Mouse (Mus musculus) MEL (cell line): ENCODE results near the gene Med23. TPM values are rescaled to one million over a fixed set of nuclear protein-coding genes. Genes with fewer than 3 reads are reported as not detected.

Experiments
- DNase-seq: peaks from one replicate; pipeline ENCODE4 v3.0.0; 2011; ENCODE audit warnings: low read depth, low spot score
- H3K27ac ChIP-seq: 2 replicates; pipeline ENCODE4 v1.5.1; 2012; ENCODE audit warnings: low read depth, mild to moderate bottlenecking, control low read depth, low read length, moderate library complexity; ENCODE audit not compliant: control insufficient read depth
- H3K27me3 ChIP-seq, 2 experiments: fragments of 150-350 bp in 1 of 2; sonication (generic) in 1 of 2; 2 replicates each; pipeline ENCODE4 v1.6.1; 2012; ENCODE audit warnings: low read length in 2 of 2, mild to moderate bottlenecking in 2 of 2, improper control_type of control experiment in 1 of 2, moderate library complexity in 1 of 2; ENCODE audit not compliant: insufficient read depth in 2 of 2, control insufficient read depth in 1 of 2
- H3K36me3 ChIP-seq, 2 experiments: 2 replicates each; pipeline ENCODE4 v1.6.1; 2012 to 2014; ENCODE audit warnings: low read length in 2 of 2, improper control_type of control experiment in 1 of 2, inconsistent platforms in 1 of 2, mild to moderate bottlenecking in 1 of 2; ENCODE audit not compliant: insufficient read depth in 2 of 2, control insufficient read depth in 1 of 2
- H3K4me1 ChIP-seq, 2 experiments: fragments of 150-350 bp in 1 of 2; sonication (generic) in 1 of 2; 2 replicates each; pipeline ENCODE4 v1.6.1; 2012; ENCODE audit warnings: low read length in 2 of 2, improper control_type of control experiment in 1 of 2, mild to moderate bottlenecking in 1 of 2; ENCODE audit not compliant: insufficient read depth in 2 of 2, control insufficient read depth in 1 of 2
- H3K4me3 ChIP-seq, 2 experiments: fragments of 150-350 bp in 1 of 2; sonication (generic) in 1 of 2; 2 replicates each; pipeline ENCODE4 v1.5.1; 2012; ENCODE audit warnings: low read depth in 2 of 2, low read length in 2 of 2, mild to moderate bottlenecking in 2 of 2, moderate library complexity in 2 of 2, control low read depth in 1 of 2, improper control_type of control experiment in 1 of 2; ENCODE audit not compliant: control insufficient read depth in 1 of 2, insufficient read depth in 1 of 2
- H3K79me2 ChIP-seq: 2 replicates; pipeline ENCODE4 v1.6.1; 2012; ENCODE audit warnings: mild to moderate bottlenecking, low read length, moderate library complexity; ENCODE audit not compliant: control insufficient read depth, poor library complexity, insufficient read depth
- H3K9ac ChIP-seq: 2 replicates; pipeline ENCODE4 v1.6.1; 2012; ENCODE audit warnings: low read depth, mild to moderate bottlenecking, control low read depth, low read length, moderate library complexity; ENCODE audit not compliant: control insufficient read depth, poor library complexity, severe bottlenecking
- H3K9me3 ChIP-seq: fragments of 150-350 bp; sonication (generic); replicated peaks from 2 replicates; pipeline ENCODE4 v1.6.1; 2012; ENCODE audit warnings: mild to moderate bottlenecking, low read length, improper control_type of control experiment, moderate library complexity; ENCODE audit not compliant: insufficient read depth
- BHLHE40 ChIP-seq: IDR thresholded peaks from 2 replicates; pipeline ENCODE4 v1.6.1; 2012; ENCODE audit warnings: low read depth, mild to moderate bottlenecking, inconsistent platforms, low read length, improper control_type of control experiment, borderline replicate concordance
- CHD2 ChIP-seq: IDR thresholded peaks from 2 replicates; pipeline ENCODE4 v1.6.1; 2011; ENCODE audit warnings: low read length, improper control_type of control experiment
- E2F4 ChIP-seq: IDR thresholded peaks from 2 replicates; pipeline ENCODE4 v1.6.1; 2011; ENCODE audit warnings: low read depth, low read length, improper control_type of control experiment, borderline replicate concordance
- ELF1 ChIP-seq: IDR thresholded peaks from 2 replicates; pipeline ENCODE4 v1.6.1; 2014; ENCODE audit warnings: low read depth, mild to moderate bottlenecking, inconsistent platforms, low read length, improper control_type of control experiment, moderate library complexity
- ETS1 ChIP-seq: IDR thresholded peaks from 2 replicates; pipeline ENCODE4 v1.6.1; 2012; ENCODE audit warnings: low read depth, mild to moderate bottlenecking, inconsistent platforms, low read length, improper control_type of control experiment, moderate library complexity
- GABPA ChIP-seq: IDR thresholded peaks from 2 replicates; pipeline ENCODE4 v1.6.1; 2012; ENCODE audit warnings: low read depth, mild to moderate bottlenecking, inconsistent platforms, low read length, improper control_type of control experiment, moderate library complexity
- GATA1 ChIP-seq: IDR thresholded peaks from 2 replicates; pipeline ENCODE4 v1.6.1; 2011; ENCODE audit warnings: low read depth, low read length, improper control_type of control experiment
- MAX ChIP-seq: IDR thresholded peaks from 2 replicates; pipeline ENCODE4 v1.6.1; 2011; ENCODE audit warnings: low read length, improper control_type of control experiment
- MAZ ChIP-seq: IDR thresholded peaks from 2 replicates; pipeline ENCODE4 v1.6.1; 2012; ENCODE audit warnings: low read depth, mild to moderate bottlenecking, inconsistent platforms, low read length, improper control_type of control experiment
- MEF2A ChIP-seq: IDR thresholded peaks from 2 replicates; pipeline ENCODE4 v1.6.1; 2014; ENCODE audit warnings: low read depth, mild to moderate bottlenecking, inconsistent platforms, low read length, improper control_type of control experiment; ENCODE audit not compliant: poor library complexity, insufficient replicate concordance, severe bottlenecking; ENCODE audit errors: extremely low read depth
- MXI1 ChIP-seq: IDR thresholded peaks from 2 replicates; pipeline ENCODE4 v1.6.1; 2011; ENCODE audit warnings: mild to moderate bottlenecking, low read depth, low read length, improper control_type of control experiment
- MYB ChIP-seq: IDR thresholded peaks from 2 replicates; pipeline ENCODE4 v1.6.1; 2011; ENCODE audit warnings: mild to moderate bottlenecking, low read depth, low read length, improper control_type of control experiment
- NELFE ChIP-seq: IDR thresholded peaks from 2 replicates; pipeline ENCODE4 v1.6.1; 2011; ENCODE audit warnings: low read depth, low read length, improper control_type of control experiment
- NRF1 ChIP-seq: IDR thresholded peaks from 2 replicates; pipeline ENCODE4 v1.6.1; 2014; ENCODE audit warnings: low read depth, mild to moderate bottlenecking, inconsistent platforms, low read length, improper control_type of control experiment, moderate library complexity; ENCODE audit not compliant: poor library complexity, insufficient read depth, severe bottlenecking
- RAD21 ChIP-seq: IDR thresholded peaks from 2 replicates; pipeline ENCODE4 v1.6.1; 2011; ENCODE audit warnings: mild to moderate bottlenecking, low read depth, low read length, improper control_type of control experiment
- RCOR1 ChIP-seq: IDR thresholded peaks from 2 replicates; pipeline ENCODE4 v1.6.1; 2012; ENCODE audit warnings: low read depth, mild to moderate bottlenecking, inconsistent platforms, low read length, improper control_type of control experiment
- SIN3A ChIP-seq: IDR thresholded peaks from 2 replicates; pipeline ENCODE4 v1.6.1; 2012; ENCODE audit warnings: low read length, improper control_type of control experiment, inconsistent platforms
- TBP ChIP-seq: IDR thresholded peaks from 2 replicates; pipeline ENCODE4 v1.8.0; 2011; ENCODE audit warnings: low read depth, low read length, improper control_type of control experiment
- TCF12 ChIP-seq: IDR thresholded peaks from 2 replicates; pipeline ENCODE4 v1.6.1; 2014; ENCODE audit warnings: low read depth, mild to moderate bottlenecking, inconsistent platforms, low read length, improper control_type of control experiment, moderate library complexity
- UBTF ChIP-seq: IDR thresholded peaks from 2 replicates; pipeline ENCODE4 v1.6.1; 2012; ENCODE audit warnings: low read depth, mild to moderate bottlenecking, inconsistent platforms, low read length, improper control_type of control experiment, moderate library complexity, borderline replicate concordance; ENCODE audit not compliant: insufficient read depth
- polyA plus RNA-seq, 2 experiments: library from polyadenylated mRNA; stranded (reverse) in 1 of 2; unstranded in 1 of 2; fragments of >175 nt in 1 of 2; fragments of >200 nt in 1 of 2; gene quantifications; 2 replicates each; pipeline versions ENCODE4 v1.2.1 to v1.2.4; 2012; ENCODE audit warnings: low replicate concordance in 2 of 2, low read depth in 1 of 2; ENCODE audit not compliant: insufficient read length in 2 of 2, insufficient read depth in 1 of 2, missing spikeins in 1 of 2
- total RNA-seq: library from RNA; depleted of rRNA; stranded (reverse); fragments of 300-350 nt; gene quantifications from 2 replicates; pipeline ENCODE4 v1.2.3, GENCODE M21; 2012

The Med23 gene
- total and polyA plus RNA-seq, 3 experiments, result 18.8 to 52.2 (median 23.7) TPM

DNA sequence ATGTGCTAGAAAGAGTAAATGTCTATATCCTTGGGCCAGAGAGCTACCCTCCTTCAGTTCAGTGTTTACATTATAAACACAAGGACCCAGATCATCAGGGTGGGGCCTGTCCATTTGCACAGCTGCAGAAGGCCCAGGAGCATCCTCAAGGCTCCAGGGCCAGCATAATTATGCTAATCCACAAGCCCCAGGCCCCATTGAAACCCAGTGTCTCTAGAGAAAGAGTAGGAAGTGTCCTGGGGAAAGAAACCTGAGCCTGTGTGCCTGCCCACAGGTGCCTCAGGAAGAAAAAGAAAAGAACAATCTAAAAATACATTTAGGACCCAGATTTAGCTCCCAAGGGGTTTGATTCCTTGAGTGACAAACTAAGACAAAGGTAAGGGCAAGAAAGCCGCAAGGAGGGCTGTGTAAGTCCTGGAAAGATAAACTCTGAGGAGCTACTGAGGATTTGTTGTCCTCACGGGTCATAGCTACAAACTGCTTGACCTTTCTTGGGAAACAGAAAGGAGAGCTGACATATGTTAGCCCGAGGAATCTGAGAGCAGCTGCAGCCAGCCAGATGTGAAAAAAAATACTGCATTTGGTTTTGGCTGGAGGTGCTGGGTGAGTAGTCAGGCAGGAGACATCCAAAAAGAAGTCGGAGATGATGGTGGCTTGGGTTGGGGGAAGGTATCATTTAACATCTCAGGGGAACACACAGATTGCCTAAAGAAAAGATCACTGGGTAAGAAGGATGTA, 35.0 kb upstream of the Med23 start:
- no peaks in the 10 kb centered on the region; a peak in 1 of 4 replicates for H3K27me3 ChIP-seq
- H3K27ac ChIP-seq, result no peak overlapping the region
- no peak for DNase-seq
- no peak overlapping the region for H3K9ac ChIP-seq
- H3K79me2 ChIP-seq, result no peaks in the 10 kb centered on the region
- TF ChIP-seq GATA1 (no peak), UBTF (no peak), MAZ (no peak), MAX (no peak), NRF1 (no peak), TCF12 (no peak), TBP (no peak)
- H3K4me1 ChIP-seq, result no peaks in the 10 kb centered on the region
- H3K9me3 ChIP-seq, result peaks cover 3% of the 10 kb centered on the region
- no peaks in the 10 kb centered on the region for H3K36me3 ChIP-seq
- no peak overlapping the region for H3K4me3 ChIP-seq

GRCm38 (mm10) chr10:24835702-24836342, 34.0 kb upstream of the Med23 start:
- Histone ChIP-seq H3K9me3 (peaks cover 3% of the 10 kb centered on the region), H3K27ac (no peak overlapping the region), H3K4me1 (no peaks in the 10 kb centered on the region), H3K27me3 (no peaks in the 10 kb centered on the region; a peak in 1 of 4 replicates), H3K4me3 (no peak overlapping the region), H3K36me3 (no peaks in the 10 kb centered on the region), H3K9ac (no peak overlapping the region), H3K79me2 (no peaks in the 10 kb centered on the region)
- DNase-seq, result no peak
- no peak for TF ChIP-seq MYB
- no peak for TF ChIP-seq RAD21
- TF ChIP-seq ELF1, result no peak
- TF ChIP-seq E2F4, result no peak
- TF ChIP-seq SIN3A, result no peak
- TF ChIP-seq CHD2, result no peak
- TF ChIP-seq ETS1, result no peak
- TF ChIP-seq MEF2A, result no peak
- TF ChIP-seq NELFE, result no peak
- no peak for TF ChIP-seq BHLHE40
- TF ChIP-seq MXI1, result no peak
- no peak for TF ChIP-seq GABPA
- TF ChIP-seq RCOR1, result no peak
